Mouse (Mus musculus) kidney, postnatal 25 days (tissue): ENCODE data around the gene Pramel7.
"Not testable (repeated sequence)": the region's sequence is repeated elsewhere in the genome, so short reads cannot be mapped to it uniquely, and the experiment has no call there.

ENCODE experiments used
- DNase-seq, 2 experiments: peaks; one replicate each; pipeline ENCODE4 v3.0.0; 2021; ENCODE audit warnings: mixed read lengths in 2 of 2

Pramel7 gene

DNA sequence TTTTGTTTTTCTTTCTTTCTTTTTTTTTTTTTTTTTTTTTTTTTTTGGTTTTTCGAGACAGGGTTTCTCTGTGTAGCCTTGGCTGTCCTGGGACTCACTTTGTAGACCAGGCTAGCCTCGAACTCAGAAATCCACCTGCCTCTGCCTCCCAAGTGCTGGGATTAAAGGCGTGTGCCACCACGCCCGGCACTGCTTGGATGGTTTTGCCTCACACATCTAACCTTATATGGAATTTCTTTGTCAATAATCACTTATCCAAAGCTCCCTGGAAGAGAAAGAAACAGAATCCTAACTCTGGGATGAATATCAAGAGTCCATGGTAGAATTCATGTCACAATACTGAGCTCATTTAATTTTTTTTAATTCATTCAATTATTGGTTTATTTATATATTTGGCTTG lies at the start of gene Pramel7:
TSS of gene Pramel7 (minus strand) at position 101 of the 400 bp plus-strand sequence.
- DNase-seq = not testable (repeated sequence)

DNA sequence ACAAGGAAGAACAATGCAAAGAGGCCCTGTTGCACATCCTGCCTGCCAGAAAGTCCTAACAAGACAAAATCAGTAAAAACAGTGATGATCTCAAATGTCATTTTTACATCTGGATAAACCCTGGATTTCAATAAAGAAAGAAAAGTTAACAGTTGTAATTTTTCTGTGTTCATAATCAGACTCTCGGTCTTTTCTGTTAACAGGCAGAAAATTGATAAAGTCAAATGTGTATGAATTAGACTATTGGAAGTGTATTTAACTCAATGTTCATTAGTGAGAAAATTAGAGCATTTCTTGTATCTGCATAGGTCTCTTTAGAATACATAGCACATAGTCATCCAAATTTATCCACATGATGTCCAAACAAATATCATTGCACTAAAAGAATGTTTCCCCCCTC lies 48.5 kb upstream of the Pramel7 start, which contains the start of gene Olfr1128:
TSS of gene Olfr1128 (minus strand) at position 101 of the 400 bp plus-strand sequence.
- no peak for DNase-seq

DNA sequence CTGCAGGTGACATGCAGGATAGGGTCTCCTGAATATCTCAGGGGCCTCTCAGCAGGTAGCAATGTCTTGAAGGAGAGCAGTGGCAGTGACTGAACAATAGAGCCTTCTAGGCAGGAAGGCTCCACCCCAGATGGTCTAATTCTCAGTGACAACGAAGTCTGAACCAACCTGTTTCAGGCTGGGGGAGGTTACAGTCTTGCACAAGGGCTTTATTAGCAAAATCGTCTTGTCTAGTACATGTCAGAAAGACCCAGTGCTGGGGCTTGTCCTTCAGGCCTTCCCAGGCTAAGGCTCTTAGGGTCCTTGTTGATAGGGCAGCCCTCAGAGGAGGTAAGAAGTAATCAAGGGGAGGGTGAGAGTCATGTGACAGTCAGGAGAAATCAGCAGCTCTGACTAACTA lies 37.9 kb upstream of the Pramel7 start:
- no peak for DNase-seq

DNA sequence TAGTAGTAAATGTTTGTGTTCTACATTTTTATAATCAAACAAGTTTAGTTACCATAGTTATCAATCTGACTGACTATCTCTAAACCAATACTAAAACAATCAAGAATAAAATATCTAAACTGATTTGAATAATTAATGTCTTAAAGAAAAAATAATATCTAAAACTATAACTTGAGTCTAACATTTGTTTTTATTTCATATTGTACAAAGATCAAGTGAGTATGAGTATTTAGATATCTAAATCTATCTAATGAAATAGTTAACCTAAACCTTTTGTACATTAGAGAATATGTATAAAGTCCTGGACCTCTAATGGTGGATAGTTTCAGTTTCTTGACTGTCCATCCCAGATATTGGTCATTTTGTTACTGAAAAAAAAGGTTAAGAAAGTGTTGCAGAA lies 34.6 kb upstream of the Pramel7 start, which contains the start of gene Olfr153:
TSS of gene Olfr153 (plus strand) at position 301 of the 400 bp plus-strand sequence.
- no peak for DNase-seq

DNA sequence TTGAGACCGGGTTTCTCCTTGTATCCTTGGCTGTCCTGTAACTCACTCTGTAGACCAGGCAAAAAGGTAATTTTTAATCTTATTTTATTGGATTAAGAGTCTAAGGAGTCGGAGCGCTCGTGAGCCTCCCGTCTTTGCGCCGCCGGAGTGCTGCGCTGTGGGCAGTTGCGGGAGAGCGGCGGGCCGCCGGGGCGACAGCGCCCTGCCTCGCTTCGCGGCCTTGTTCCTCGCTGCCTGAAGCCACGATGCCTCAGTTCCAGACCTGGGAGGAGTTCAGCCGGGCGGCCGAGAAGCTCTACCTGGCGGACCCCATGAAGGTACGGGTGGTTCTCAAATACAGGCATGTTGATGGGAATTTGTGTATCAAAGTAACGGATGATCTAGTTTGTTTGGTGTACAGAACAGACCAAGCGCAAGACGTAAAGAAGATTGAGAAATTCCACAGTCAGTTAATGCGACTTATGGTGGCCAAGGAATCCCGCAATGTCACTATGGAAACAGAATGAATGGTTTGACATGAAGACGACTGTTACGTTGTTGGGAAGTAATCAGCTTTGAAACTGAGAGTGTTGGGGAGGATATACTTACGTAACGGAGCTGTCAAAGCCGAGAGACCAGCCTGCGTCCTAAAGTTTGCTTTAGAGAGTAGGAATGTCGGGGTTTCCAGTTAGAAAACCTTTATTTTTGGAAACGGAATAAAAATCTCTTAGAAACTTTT lies 29.2 kb upstream of the Pramel7 start:
- not testable (repeated sequence) for DNase-seq

DNA sequence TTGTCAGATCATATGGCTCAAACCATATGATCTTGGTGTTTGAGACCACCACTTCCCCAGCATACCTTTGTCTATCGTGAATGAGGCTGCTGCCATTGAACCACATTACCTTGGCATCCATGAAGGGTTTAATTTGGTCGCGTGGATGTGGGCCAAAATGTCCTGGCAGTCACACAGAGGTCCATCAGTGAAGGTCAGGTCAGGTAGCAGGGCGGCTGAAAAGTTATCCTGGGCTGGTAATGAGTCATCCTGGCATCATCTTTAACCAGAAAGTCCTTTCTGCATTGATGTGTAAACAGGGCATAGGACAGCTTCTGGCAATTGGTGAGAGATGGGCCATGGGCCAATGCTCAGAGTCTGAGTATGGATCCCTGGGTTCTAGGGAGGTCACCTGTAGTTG lies 23.8 kb upstream of the Pramel7 start:
- DNase-seq = no peak

DNA sequence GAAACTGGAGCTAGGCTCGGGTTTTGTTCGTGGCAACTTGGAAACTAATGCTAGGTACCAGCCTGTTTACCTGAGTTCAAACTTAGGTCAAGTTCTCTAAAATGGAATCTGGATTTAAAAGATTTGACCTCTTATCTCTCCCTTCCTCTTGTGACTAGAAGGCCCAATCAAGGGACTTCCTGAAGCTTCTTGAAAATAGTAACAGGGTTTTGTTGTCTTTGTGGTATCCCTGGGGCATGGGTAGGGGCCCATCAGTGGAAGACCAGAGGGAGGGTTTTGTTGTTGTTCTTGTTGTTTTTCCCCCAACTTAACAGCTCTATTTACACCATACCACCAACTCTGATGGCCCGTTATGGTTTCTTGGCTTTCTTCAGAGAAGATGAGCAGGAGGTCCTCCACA lies 19.7 kb upstream of the Pramel7 start:
- no peak for DNase-seq

DNA sequence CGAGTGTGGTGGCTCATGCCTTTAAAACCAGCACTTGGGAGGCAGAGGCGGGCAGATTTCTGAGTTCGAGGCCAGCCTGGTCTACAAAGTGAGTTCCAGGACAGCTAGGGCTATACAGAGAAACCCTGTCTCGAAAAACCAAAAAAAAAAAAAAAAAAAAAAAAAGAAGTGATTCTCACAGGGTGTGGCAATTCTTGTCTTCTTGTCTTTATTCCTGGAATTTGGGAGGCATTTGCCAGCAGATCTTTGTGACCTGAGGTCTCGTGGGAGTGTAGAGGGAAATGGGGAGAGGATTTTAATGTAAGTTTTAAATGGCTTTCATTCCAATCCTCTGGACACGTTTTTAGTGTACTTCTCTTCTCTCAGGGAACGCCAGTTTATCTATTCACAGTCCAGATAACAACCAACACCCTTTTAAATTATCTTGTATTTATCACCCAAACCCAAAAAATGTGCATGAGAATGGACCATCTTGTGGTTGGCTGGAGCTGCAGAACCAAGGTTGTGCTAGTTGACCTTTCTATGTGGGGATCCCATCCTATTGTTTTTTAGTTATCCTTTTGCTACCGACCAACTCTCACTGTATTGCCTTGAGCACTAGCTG lies 18.7 kb upstream of the Pramel7 start:
- DNase-seq = no peak

DNA sequence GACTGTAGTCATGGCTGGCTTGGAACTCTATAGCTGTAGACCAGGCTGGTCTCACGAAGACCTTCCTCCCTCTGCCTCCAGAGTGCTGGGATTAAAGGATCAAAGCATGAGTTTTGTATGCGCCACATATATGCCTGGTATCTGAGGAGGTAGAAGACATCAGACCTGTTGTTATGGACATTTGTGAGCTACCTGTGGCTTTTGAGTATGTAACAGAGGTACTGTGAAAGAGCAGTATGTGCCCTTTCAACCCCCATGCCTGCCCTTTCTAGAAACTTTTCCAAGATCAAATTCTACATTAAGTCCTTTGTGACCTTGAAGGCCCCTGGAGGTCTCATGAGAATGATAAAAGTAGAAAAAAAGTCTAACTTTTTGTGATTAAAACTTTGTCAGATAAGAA lies 18.2 kb upstream of the Pramel7 start:
- no peak for DNase-seq

DNA sequence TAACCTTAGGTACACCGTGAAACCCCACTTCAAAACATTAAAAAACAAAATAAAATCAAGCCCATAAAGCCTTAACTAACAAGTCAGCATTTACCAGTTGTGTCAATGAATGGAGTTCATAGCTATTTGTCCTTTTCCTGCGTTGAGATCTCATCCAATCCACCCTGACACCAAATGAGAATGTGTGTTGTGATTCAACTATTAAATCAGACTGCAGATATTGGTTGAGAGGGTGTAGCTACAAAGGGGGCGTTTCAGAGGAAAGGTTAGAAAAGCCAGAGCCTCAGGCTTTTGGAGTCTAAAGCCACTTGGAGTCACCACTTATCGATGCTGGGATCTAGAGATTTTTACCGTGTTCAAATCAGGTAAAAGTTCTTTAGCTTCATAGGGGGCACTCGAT lies 9.4 kb upstream of the Pramel7 start, which contains the start of gene Pramel6:
TSS of gene Pramel6 (plus strand) at position 301 of the 400 bp plus-strand sequence.
- DNase-seq = no peak

DNA sequence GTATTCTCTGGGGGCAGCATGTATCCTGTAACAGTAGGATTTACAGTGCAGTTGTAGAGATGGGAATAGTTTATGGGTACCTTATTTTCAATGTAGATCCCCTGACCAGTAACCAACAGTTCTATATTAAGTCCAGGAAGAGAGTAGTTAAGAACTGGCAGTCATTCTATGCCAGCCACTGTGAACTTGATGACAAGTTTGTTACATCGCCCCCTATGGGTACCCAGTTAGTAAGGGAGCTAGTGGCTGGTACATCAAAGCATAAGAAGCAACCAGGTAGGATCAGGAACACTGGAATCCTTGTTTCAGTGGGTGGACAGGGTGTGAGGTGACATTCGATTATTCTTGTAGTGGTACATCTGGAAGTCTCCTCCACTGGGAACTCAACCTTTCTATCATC lies 14.6 kb downstream of the Pramel7 start:
- no peak for DNase-seq

DNA sequence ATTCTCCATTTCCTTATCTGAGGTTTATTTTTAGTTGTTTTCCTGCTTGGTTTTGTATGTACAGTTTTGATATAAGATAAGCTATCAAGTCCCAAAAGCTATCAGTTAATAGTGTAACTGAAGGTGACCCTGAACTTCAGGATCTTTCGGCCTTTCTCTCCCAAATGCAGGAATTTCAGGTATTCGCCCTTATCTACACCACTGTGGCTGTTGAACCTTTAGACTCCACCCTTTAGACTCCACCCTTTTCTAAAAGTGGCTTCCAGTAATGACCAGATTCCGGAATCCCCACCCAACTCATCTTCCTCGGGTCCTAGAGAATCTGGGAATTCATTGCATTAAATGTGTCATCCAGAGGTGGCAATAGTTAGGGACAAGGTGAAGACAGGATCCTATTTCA lies 15.7 kb downstream of the Pramel7 start:
- DNase-seq = no peak

DNA sequence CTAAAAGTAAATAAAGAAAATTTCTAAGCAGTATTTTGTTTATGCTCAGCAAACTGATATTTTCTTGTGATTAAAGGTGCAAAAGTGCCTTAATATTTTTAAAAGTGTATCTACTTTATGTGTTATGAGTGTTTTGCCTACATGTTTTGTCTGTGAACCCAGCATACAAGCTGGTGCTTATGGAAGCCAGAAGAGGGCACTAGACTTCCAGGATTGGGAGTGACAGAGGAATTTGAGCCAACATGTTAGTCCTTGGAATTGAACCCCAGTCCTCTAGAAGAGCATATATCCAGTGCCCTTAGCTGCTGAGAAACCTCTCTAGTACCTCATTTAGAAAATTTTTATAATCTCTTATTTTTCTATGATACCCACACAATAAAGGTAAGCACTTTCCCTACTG lies 16.7 kb downstream of the Pramel7 start:
- DNase-seq = no peak

DNA sequence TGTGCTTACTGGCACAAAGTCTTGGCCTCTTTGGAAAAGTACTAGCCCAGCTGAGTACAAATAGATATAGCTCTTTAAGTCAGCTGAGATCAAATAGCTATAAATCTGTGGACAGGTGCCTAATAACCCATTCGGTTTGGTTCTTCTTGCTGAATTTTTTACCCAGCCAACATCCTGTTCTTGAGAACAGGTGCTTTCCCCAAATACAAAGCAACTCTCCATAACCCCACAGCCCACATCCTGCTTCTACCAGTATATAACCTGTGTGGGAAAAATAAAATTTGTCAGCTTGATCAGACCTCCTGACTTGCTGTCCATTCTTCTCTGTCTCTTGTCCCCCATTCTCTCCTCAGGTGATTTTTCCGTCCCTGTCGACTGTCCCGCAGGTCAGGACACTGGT lies 35.1 kb downstream of the Pramel7 start:
- no peak for DNase-seq

DNA sequence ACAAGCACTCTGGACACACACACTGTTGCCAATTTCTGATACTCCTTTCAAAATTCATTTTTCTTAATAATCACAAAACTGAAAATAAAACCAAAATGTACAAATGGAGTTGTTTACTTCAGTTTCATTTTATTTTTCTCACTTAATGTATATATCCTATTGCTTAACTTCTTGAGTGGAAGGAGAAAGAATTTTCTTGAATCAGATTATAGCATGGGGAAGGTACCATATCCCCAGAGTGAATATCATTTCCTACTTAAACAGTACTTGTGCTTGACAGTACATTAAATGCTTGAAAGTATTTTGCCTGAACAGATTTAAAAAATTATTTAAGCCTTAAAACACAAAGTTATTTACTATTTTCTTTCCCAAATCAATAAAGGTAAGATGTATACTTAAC lies 43.2 kb downstream of the Pramel7 start, which contains the start of gene Olfr1126:
TSS of gene Olfr1126 (plus strand) at position 301 of the 400 bp plus-strand sequence.
- no peak for DNase-seq
